ENCODE assay signal across 8 mouse cellular contexts in the genomic region with DNA sequence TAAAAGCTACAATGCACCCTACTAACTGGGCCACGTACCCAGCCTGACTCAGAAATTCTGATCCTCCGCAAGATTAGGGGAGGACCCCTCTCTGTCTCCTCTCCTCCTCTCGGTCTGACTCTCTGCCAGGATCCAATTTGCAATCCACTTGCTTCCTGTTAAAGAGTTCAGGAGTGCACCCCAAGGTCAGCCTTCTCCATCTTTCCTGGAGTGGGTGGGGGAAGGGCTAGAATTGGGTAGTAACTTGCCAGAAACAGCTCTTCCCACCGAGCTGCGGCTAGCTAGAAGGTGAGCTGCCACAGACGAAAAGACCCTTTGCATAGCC. TPM values are rescaled to one million over a fixed set of nuclear protein-coding genes. Genes with fewer than 3 reads are reported as not detected.
DNase-seq lines count a peak whose midpoint lies in the region; ATAC-seq and TF ChIP-seq lines count a peak whose summit lies in the region.

No protein-coding gene starts in this region.

- TF ChIP-seq CTCF in G1E (IDR thresholded peaks at IDR 0.05; ENCODE audit: low read depth, low read length): no peak
- 0 out of 2 replicates have a peak, but pooled peaks have one; percentile 2 for TF ChIP-seq CTCF in small intestine, adult 2 months (IDR thresholded peaks at IDR 0.05; ENCODE audit: extremely low read depth, insufficient read length, insufficient replicate concordance, low read depth, low read length)

- TF ChIP-seq POLR2A in small intestine, adult 2 months (IDR thresholded peaks at IDR 0.05; ENCODE audit: low read depth, low read length): no peak

- H3K9me3 ChIP-seq in G1E (replicated peaks): no peaks in the 10 kb centered on the region
- no peaks in the 10 kb centered on the region for H3K9me3 ChIP-seq in forebrain, embryonic 11.5 days (ENCODE audit: control insufficient read depth, low read length)
- no peaks in the 10 kb centered on the region for H3K9me3 ChIP-seq in intestine, embryonic 15.5 days
- H3K9me3 ChIP-seq in lung, embryonic 15.5 days: no peaks in the 10 kb centered on the region

- ATAC-seq in G1E (ENCODE audit: extremely low read depth, insufficient number of reproducible peaks, low FRiP score, poor library complexity, severe bottlenecking): no peak
- 0 out of 2 replicates have a peak, but pooled peaks have one; percentile 2 for ATAC-seq in forebrain, embryonic 11.5 days (replicated peaks; ENCODE audit: low FRiP score)
- ATAC-seq in intestine, embryonic 15.5 days: peak; percentile 15
- peak; percentile 4; the same call in 1 of the 2 replicates for ATAC-seq in lung, embryonic 15.5 days (ENCODE audit: borderline replicate concordance, extremely low read depth, low FRiP score, low TSS enrichment)
- ATAC-seq in erythroid progenitor cell, adult 5-6 weeks (replicated peaks; ENCODE audit: low FRiP score, poor library complexity, severe bottlenecking): no peak

- peak overlapping the region; percentile 85 for H3K4me3 ChIP-seq in G1E (ENCODE audit: low read depth, low read length)
- peak overlapping the region; percentile 57 for H3K4me3 ChIP-seq in forebrain, embryonic 11.5 days (ENCODE audit: low read depth, low read length)
- H3K4me3 ChIP-seq in intestine, embryonic 15.5 days (replicated peaks): peak overlapping the region; percentile 73
- H3K4me3 ChIP-seq in lung, embryonic 15.5 days: peak overlapping the region; percentile 71
- peak overlapping the region; percentile 72 for H3K4me3 ChIP-seq in small intestine, adult 2 months (ENCODE audit: low read depth, low read length)

- peak overlapping the region; percentile 71 for H3K4me2 ChIP-seq in forebrain, embryonic 11.5 days (ENCODE audit: low read depth, low read length, severe bottlenecking)
- H3K4me2 ChIP-seq in intestine, embryonic 15.5 days (replicated peaks): peak overlapping the region; percentile 78
- H3K4me2 ChIP-seq in lung, embryonic 15.5 days: peak overlapping the region; percentile 90

- H3K27me3 ChIP-seq in G1E (ENCODE audit: insufficient read depth, low read length): no peaks in the 10 kb centered on the region
- H3K27me3 ChIP-seq in forebrain, embryonic 11.5 days (ENCODE audit: control insufficient read depth, insufficient read depth, low read length): peaks cover 6% of the 10 kb centered on the region; the same call in 1 of the 2 replicates
- H3K27me3 ChIP-seq in intestine, embryonic 15.5 days (replicated peaks): no peaks in the 10 kb centered on the region
- H3K27me3 ChIP-seq in lung, embryonic 15.5 days: no peaks in the 10 kb centered on the region
- no peaks in the 10 kb centered on the region for H3K27me3 ChIP-seq in small intestine, adult 2 months (ENCODE audit: control insufficient read depth, insufficient read depth, low read length)

- H3K4me1 ChIP-seq in G1E (ENCODE audit: insufficient read depth, low read depth, low read length): peaks cover 37% of the 10 kb centered on the region
- peaks cover 8% of the 10 kb centered on the region for H3K4me1 ChIP-seq in forebrain, embryonic 11.5 days (replicated peaks; ENCODE audit: control insufficient read depth, insufficient read depth, low read length)
- peaks cover 9% of the 10 kb centered on the region; the same call in 1 of the 2 replicates for H3K4me1 ChIP-seq in intestine, embryonic 15.5 days (replicated peaks)
- peaks cover 6% of the 10 kb centered on the region for H3K4me1 ChIP-seq in lung, embryonic 15.5 days
- peaks cover 3% of the 10 kb centered on the region; the same call in 1 of the 2 replicates for H3K4me1 ChIP-seq in small intestine, adult 2 months (ENCODE audit: control insufficient read depth, insufficient read depth, insufficient read length, low read length)

- peak overlapping the region; percentile 66 for H3K27ac ChIP-seq in forebrain, embryonic 11.5 days (ENCODE audit: low read depth, low read length)
- H3K27ac ChIP-seq in intestine, embryonic 15.5 days: peak overlapping the region; percentile 96
- peak overlapping the region; percentile 95 for H3K27ac ChIP-seq in lung, embryonic 15.5 days
- H3K27ac ChIP-seq in small intestine, adult 2 months (ENCODE audit: insufficient read depth, low read depth, low read length): peak overlapping the region; percentile 86

- H3K36me3 ChIP-seq in G1E (replicated peaks): peaks cover 11% of the 10 kb centered on the region
- no peaks in the 10 kb centered on the region for H3K36me3 ChIP-seq in forebrain, embryonic 11.5 days (ENCODE audit: control insufficient read depth, insufficient read depth, low read length)
- no peaks in the 10 kb centered on the region for H3K36me3 ChIP-seq in intestine, embryonic 15.5 days
- no peaks in the 10 kb centered on the region for H3K36me3 ChIP-seq in lung, embryonic 15.5 days
- no peaks in the 10 kb centered on the region for H3K36me3 ChIP-seq in small intestine, adult 2 months (ENCODE audit: control insufficient read depth, insufficient read depth, low read length)

- peak overlapping the region; percentile 73 for H3K9ac ChIP-seq in forebrain, embryonic 11.5 days (ENCODE audit: low read length)
- peak overlapping the region; percentile 73 for H3K9ac ChIP-seq in intestine, embryonic 15.5 days
- peak overlapping the region; percentile 68 for H3K9ac ChIP-seq in lung, embryonic 15.5 days

- DNase-seq in cerebellum, adult 9-10 months: peak; percentile 69
- DNase-seq in cerebellum, adult 9-11 months: no peak
- DNase-seq in G1E (ENCODE audit: low spot score): peak; percentile 50
- peak; percentile 59 for DNase-seq in forebrain, embryonic 11.5 days (ENCODE audit: low spot score)

- WGBS in forebrain, embryonic 11.5 days: 1% methylated on average over 6 of the region's 6 CpGs
- WGBS in intestine, embryonic 15.5 days: 6% methylated on average over 6 of the region's 6 CpGs
- WGBS in lung, embryonic 15.5 days: 4% methylated on average over 6 of the region's 6 CpGs
- WGBS in small intestine, adult 2 months: 2% methylated on average over 6 of the region's 6 CpGs

RNA-seq across cellular contexts. Expression of a gene that starts 4.8 kb away (rescaled TPM):
- total RNA-seq in G1E (2014; fragmentation: Nextera tagmentation) (33.6 and 39.0 TPM in 2 replicates), G1E (2017) (7.6 and 8.9 TPM in 2 replicates)
- polyA plus RNA-seq in G1E (2012): 76.1 and 93.9 TPM in 2 replicates
- polyA plus RNA-seq in forebrain, embryonic 11.5 days (2014; fragmentation: Nextera tagmentation; extraction: Ambion mirVana): 7.3 and 7.7 TPM in 2 replicates
- polyA plus RNA-seq in intestine, embryonic 15.5 days (2015; fragmentation: Nextera tagmentation; extraction: Ambion mirVana): 6.8 and 7.1 TPM in 2 replicates
- polyA plus RNA-seq in lung, embryonic 15.5 days (2015; fragmentation: Nextera tagmentation; extraction: Ambion mirVana): 6.3 and 6.6 TPM in 2 replicates
- polyA plus RNA-seq in small intestine, adult 2 months (2012; rRNA removed): 8.2 and 21.2 TPM in 2 replicates
- 4.0 and 10.5 TPM in 2 replicates for total RNA-seq in erythroid progenitor cell, adult 5-6 weeks (2015; ENCODE audit: low replicate concordance)
- 1.0 and 1.6 TPM in 2 replicates for total RNA-seq in erythroid progenitor cell, adult 5-6 weeks (2017; ENCODE audit: low replicate concordance)

Comparison
In these comparisons a context has a peak if more than half of its experiments do, and no peak if none do; other contexts are left out.
1. ATAC-seq: peak in forebrain, embryonic 11.5 days (single experiment), intestine, embryonic 15.5 days (single experiment) and lung, embryonic 15.5 days (single experiment); none in G1E (single experiment) and erythroid progenitor cell, adult 5-6 weeks (single experiment).
2. Peak in every context shown above with its lines, with median percentiles within 50 percentile points of each other: H3K4me3 ChIP-seq, H3K27ac ChIP-seq, H3K4me2 ChIP-seq and H3K9ac ChIP-seq.